Mouse (Mus musculus) forebrain, embryonic 15.5 days (tissue): ENCODE results near the gene Bnipl. TPM values are rescaled to one million over a fixed set of nuclear protein-coding genes. Genes with fewer than 3 reads are reported as not detected.
"Not testable (repeated sequence)": the region's sequence is repeated elsewhere in the genome, so short reads cannot be mapped to it uniquely, and the experiment has no call there.

Experiments
- ATAC-seq: fragments of 200-750 bp; cut with Nextera tagmentation; replicated peaks from 2 replicates; pipeline ENCODE4 v1.8.0; 2017; ENCODE audit warnings: mild to moderate bottlenecking, moderate TSS enrichment, moderate library complexity
- H3K27ac ChIP-seq: fragments of 300-500 bp; sonication (generic); replicated peaks from 2 replicates; pipeline ENCODE4 v1.5.1; 2015; ENCODE audit warnings: mild to moderate bottlenecking, inconsistent platforms
- H3K27me3 ChIP-seq: fragments of 300-500 bp; sonication (generic); 2 replicates; pipeline ENCODE4 v1.6.1; 2015; ENCODE audit warnings: inconsistent platforms
- H3K36me3 ChIP-seq: fragments of 300-500 bp; sonication (generic); 2 replicates; pipeline ENCODE4 v1.6.1; 2015; ENCODE audit warnings: mild to moderate bottlenecking, inconsistent platforms
- H3K4me1 ChIP-seq: fragments of 300-500 bp; sonication (generic); 2 replicates; pipeline ENCODE4 v1.6.1; 2015; ENCODE audit warnings: inconsistent platforms
- H3K4me2 ChIP-seq: fragments of 300-500 bp; sonication (generic); replicated peaks from 2 replicates; pipeline ENCODE4 v1.6.1; 2015; ENCODE audit warnings: mild to moderate bottlenecking, inconsistent platforms
- H3K4me3 ChIP-seq: fragments of 300-500 bp; sonication (generic); 2 replicates; pipeline ENCODE4 v1.5.1; 2015; ENCODE audit warnings: mild to moderate bottlenecking, inconsistent platforms
- H3K9ac ChIP-seq: fragments of 300-500 bp; sonication (generic); replicated peaks from 2 replicates; pipeline ENCODE4 v1.6.1; 2015; ENCODE audit warnings: mild to moderate bottlenecking, inconsistent platforms
- H3K9me3 ChIP-seq: fragments of 300-500 bp; sonication (generic); 2 replicates; pipeline ENCODE4 v1.6.1; 2016; ENCODE audit warnings: inconsistent platforms
- WGBS: fragments of 180-500 bp; shearing (Covaris S2); methylation state at CpG from one replicate; pipeline ENCODE4 v1.1.7; 2015; ENCODE audit warnings: mixed read lengths; 5-methylcytosine and 5-hydroxymethylcytosine counted together
- polyA plus RNA-seq: library from polyadenylated mRNA; unstranded; fragments of >200 nt; fragmentation: Nextera tagmentation; extraction: Ambion mirVana; gene quantifications from 2 replicates; pipeline ENCODE4 v1.2.1, GENCODE M21; 2015

Gene Bnipl
- polyA plus RNA-seq, 1 experiment from 2014 or later = not detected

GRCm38 (mm10) chr3:95217255-95218134, 33.5 kb downstream of the Bnipl start, which contains the start of gene Gabpb2:
Gabpb2 (minus strand) TSS chr3:95217916.
- H3K36me3 ChIP-seq = peaks cover 51% of the 10 kb centered on the region
- peak; percentile 89 for ATAC-seq

DNA sequence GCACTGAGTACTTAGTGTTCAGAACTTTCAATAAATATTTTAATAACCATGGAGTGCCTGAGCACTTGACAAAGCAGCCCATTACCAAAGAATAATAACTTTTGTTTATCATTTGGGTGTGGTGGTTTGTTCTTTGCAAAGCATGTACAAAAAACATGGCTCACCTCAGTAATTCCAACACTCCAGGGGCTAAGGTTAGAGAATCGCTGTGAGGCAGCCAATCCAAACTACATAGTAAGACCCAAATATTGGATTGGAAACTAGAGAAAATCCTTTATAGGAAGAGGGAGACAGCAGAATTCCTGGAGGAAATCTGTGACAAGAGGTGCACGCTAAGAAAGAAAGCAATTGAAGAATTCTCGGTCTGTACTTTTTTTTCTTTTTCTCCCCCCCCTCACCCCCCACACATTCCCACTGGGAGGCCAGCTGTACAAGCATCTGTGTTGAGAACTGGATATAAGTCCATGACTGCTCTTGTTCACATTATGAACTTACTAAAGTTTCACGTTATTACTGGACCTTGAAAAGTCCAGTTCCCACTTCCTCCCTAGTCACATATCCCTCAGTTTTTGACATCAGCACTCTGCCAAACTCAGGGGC, 34.2 kb downstream of the Bnipl start:
- Histone ChIP-seq H3K27ac (peak overlapping the region; percentile 97), H3K4me2 (peak overlapping the region; percentile 59), H3K36me3 (peaks cover 53% of the 10 kb centered on the region), H3K4me3 (peak overlapping the region; percentile 69), H3K9me3 (no peaks in the 10 kb centered on the region), H3K27me3 (no peaks in the 10 kb centered on the region), H3K4me1 (peaks cover 27% of the 10 kb centered on the region), H3K9ac (peak overlapping the region; percentile 84)
- 19% methylated on average over 4 of the region's 4 CpGs for WGBS
- ATAC-seq = peak; percentile 39; the same call in 1 of the 2 replicates

More at GRCm38 (mm10) chr3:95217255-95218134, 33.5 kb downstream of the Bnipl start, which contains the start of gene Gabpb2:
- Histone ChIP-seq H3K4me3 (peak within 1 kb of the TSS; percentile 69), H3K9me3 (no peaks in the 10 kb centered on the region), H3K4me2 (peak within 1 kb of the TSS; percentile 59), H3K9ac (peak within 1 kb of the TSS; percentile 84), H3K4me1 (peaks cover 31% of the 10 kb centered on the region), H3K27ac (peak within 1 kb of the TSS; percentile 97), H3K27me3 (no peaks in the 10 kb centered on the region)
- WGBS = under 1% methylated on average over 50 of the region's 56 CpGs

- Histone ChIP-seq H3K4me2 (no peak overlapping the region), H3K36me3 (peaks cover 25% of the 10 kb centered on the region), H3K9me3 (no peaks in the 10 kb centered on the region), H3K9ac (no peak overlapping the region), H3K27ac (no peak overlapping the region), H3K4me1 (peaks cover 20% of the 10 kb centered on the region), H3K4me3 (no peak overlapping the region), H3K27me3 (no peaks in the 10 kb centered on the region)
- 97% methylated on average over 1 of the region's 1 CpGs for WGBS
- ATAC-seq = no peak
Observed at GRCm38 (mm10) chr3:95213609-95213975, 37.4 kb downstream of the Bnipl start.

DNA sequence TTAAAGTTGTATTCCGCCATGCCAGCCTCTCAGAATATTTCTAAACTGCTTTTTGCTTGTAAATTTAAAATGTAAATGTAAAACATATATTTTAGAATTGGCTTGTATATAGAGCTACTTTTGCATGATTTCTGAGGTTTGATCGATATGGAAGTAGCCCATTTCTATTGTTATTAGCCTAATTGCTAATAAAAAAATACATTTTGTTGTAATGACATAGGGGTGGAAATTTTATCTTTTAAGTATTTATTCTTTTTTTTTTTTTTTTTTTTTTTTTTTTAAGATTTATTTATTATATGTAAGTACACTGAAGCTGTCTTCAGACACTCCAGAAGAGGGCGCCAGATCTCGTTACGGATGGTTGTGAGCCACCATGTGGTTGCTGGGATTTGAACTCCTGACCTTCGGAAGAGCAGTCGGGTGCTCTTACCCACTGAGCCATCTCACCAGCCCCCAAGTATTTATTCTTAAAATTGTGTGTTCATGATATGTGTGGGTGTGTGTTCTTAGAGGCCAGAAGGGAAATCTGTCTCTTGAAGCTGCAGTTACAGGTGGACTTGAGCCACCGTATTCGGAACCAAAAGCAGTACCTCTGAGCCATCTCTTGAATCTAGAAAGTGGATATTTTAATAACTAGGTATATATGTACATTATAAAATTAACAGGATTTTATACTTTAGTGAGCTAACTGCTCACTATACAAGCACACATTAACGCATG, 37.9 kb downstream of the Bnipl start:
- not testable (repeated sequence) for H3K9me3 ChIP-seq, H3K9ac ChIP-seq, ATAC-seq, H3K27me3 ChIP-seq, H3K27ac ChIP-seq, H3K4me3 ChIP-seq, H3K4me2 ChIP-seq
- peaks cover 14% of the 10 kb centered on the region for H3K4me1 ChIP-seq
- peaks cover 22% of the 10 kb centered on the region for H3K36me3 ChIP-seq
- 89% methylated on average over 10 of the region's 10 CpGs for WGBS

DNA sequence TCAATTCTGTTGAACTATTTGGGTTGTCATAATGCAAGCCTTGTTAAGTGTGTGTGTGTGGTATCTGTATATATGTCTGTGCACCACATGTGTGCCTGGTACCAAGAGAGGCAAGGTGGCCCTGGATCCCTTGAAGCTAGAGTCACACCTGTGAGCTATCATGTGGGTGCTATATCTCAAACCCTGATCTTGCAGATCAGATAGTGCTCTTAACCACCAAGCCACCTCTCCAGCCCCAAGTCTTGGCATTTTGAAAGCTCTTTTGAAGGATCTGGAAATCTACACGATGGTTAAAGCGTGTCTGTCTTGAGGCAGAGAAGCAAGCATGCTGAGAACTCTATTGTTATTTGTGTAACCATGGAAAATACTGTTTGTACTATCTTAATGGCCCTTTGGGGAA, 40.4 kb downstream of the Bnipl start:
- Histone ChIP-seq H3K36me3 (peaks cover 35% of the 10 kb centered on the region), H3K27ac (no peak overlapping the region), H3K4me3 (no peak overlapping the region), H3K9ac (no peak overlapping the region), H3K27me3 (no peaks in the 10 kb centered on the region), H3K9me3 (no peaks in the 10 kb centered on the region), H3K4me1 (no peaks in the 10 kb centered on the region), H3K4me2 (no peak overlapping the region)
- ATAC-seq = no peak
- 60% methylated on average over 2 of the region's 2 CpGs for WGBS

GRCm38 (mm10) chr3:95208286-95208685, 42.7 kb downstream of the Bnipl start:
- ATAC-seq = no peak
- Histone ChIP-seq H3K27me3 (no peaks in the 10 kb centered on the region), H3K4me1 (no peaks in the 10 kb centered on the region), H3K4me2 (no peak overlapping the region), H3K4me3 (no peak overlapping the region), H3K9ac (no peak overlapping the region), H3K27ac (no peak overlapping the region), H3K9me3 (no peaks in the 10 kb centered on the region), H3K36me3 (peaks cover 32% of the 10 kb centered on the region)
- 88% methylated on average over 4 of the region's 4 CpGs for WGBS

- Histone ChIP-seq H3K27ac (no peak overlapping the region), H3K4me1 (no peaks in the 10 kb centered on the region), H3K27me3 (no peaks in the 10 kb centered on the region), H3K36me3 (peaks cover 53% of the 10 kb centered on the region), H3K9me3 (no peaks in the 10 kb centered on the region), H3K9ac (no peak overlapping the region), H3K4me2 (no peak overlapping the region), H3K4me3 (no peak overlapping the region)
- no peak for ATAC-seq
- WGBS = 90% methylated on average over 6 of the region's 6 CpGs
Observed at GRCm38 (mm10) chr3:95203880-95204279, 47.1 kb downstream of the Bnipl start.

- Histone ChIP-seq H3K9ac (no peak overlapping the region), H3K4me2 (no peak overlapping the region), H3K36me3 (peaks cover 62% of the 10 kb centered on the region), H3K4me1 (no peaks in the 10 kb centered on the region), H3K27ac (no peak overlapping the region; the same call in 1 of the 2 replicates), H3K4me3 (no peak overlapping the region), H3K9me3 (no peaks in the 10 kb centered on the region), H3K27me3 (no peaks in the 10 kb centered on the region)
- ATAC-seq = no peak
- WGBS = 58% methylated on average over 2 of the region's 2 CpGs
Observed at GRCm38 (mm10) chr3:95200562-95200961, 50.4 kb downstream of the Bnipl start.

DNA sequence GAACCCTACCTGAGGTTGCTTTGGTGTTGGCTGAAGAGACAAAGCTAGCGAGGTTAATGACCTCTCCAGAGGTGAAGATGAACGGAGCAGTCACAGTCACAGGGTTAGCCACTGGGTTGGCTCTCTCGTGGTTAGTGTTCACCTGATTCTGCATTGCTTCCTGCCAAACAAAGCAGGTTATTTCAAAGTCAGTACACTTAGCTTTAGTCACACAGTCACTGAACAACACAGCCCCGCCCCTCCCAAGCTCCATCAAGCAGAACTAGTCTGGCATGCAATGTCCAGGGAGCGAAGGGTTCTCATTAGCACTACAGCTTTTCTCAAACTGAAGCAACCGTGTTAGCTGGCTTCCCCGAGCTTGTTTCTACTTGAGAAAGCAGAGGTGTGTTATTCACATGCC, 50.9 kb downstream of the Bnipl start:
- Histone ChIP-seq H3K36me3 (peaks cover 62% of the 10 kb centered on the region), H3K4me1 (no peaks in the 10 kb centered on the region), H3K9me3 (no peaks in the 10 kb centered on the region), H3K27ac (no peak overlapping the region; the same call in 1 of the 2 replicates), H3K9ac (no peak overlapping the region), H3K4me3 (no peak overlapping the region), H3K4me2 (no peak overlapping the region), H3K27me3 (no peaks in the 10 kb centered on the region)
- no peak for ATAC-seq
- 74% methylated on average over 7 of the region's 7 CpGs for WGBS

GRCm38 (mm10) chr3:95199101-95199500, 51.9 kb downstream of the Bnipl start:
- Histone ChIP-seq H3K36me3 (peaks cover 59% of the 10 kb centered on the region), H3K27me3 (no peaks in the 10 kb centered on the region), H3K9me3 (no peaks in the 10 kb centered on the region), H3K4me1 (no peaks in the 10 kb centered on the region), H3K27ac (no peak overlapping the region), H3K9ac (no peak overlapping the region), H3K4me3 (no peak overlapping the region), H3K4me2 (no peak overlapping the region)
- no peak for ATAC-seq
- WGBS = 83% methylated on average over 1 of the region's 1 CpGs

DNA sequence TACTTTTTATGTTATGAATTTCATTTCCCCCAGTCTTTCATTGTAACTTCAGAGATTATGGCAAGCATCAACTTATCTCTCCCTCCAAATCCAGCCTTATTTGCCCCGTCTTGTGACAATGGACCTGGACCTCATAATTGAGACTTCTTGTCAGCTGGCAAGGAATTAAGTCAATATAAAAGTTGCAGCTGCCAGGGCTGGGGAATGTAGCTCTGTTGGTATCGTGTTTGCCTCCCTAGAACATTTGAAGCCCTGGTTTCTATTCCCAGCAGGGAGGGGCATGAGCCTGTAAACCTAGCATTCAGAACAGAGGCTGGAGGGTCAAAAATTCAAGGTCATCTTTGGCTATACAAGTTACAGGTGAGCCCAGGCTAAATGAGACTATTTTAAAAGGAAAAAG, 55.2 kb downstream of the Bnipl start:
- no peak overlapping the region for H3K4me3 ChIP-seq
- no peaks in the 10 kb centered on the region for H3K4me1 ChIP-seq
- H3K9ac ChIP-seq = no peak overlapping the region
- H3K27ac ChIP-seq = no peak overlapping the region
- no peaks in the 10 kb centered on the region for H3K9me3 ChIP-seq
- no peak overlapping the region for H3K4me2 ChIP-seq
- WGBS = 86% methylated on average over 2 of the region's 2 CpGs
- no peak for ATAC-seq
- H3K36me3 ChIP-seq = peaks cover 43% of the 10 kb centered on the region
- H3K27me3 ChIP-seq = no peaks in the 10 kb centered on the region

GRCm38 (mm10) chr3:95194721-95195135, 56.3 kb downstream of the Bnipl start:
- Histone ChIP-seq H3K4me3 (no peak overlapping the region), H3K9me3 (no peaks in the 10 kb centered on the region), H3K27me3 (no peaks in the 10 kb centered on the region), H3K36me3 (peaks cover 46% of the 10 kb centered on the region), H3K4me2 (no peak overlapping the region), H3K27ac (no peak overlapping the region), H3K4me1 (no peaks in the 10 kb centered on the region), H3K9ac (no peak overlapping the region)
- ATAC-seq = no peak
- 69% methylated on average over 6 of the region's 6 CpGs for WGBS
